Mouse (Mus musculus): ENCODE data around the gene Dab2ip. TPM values are rescaled to one million over a fixed set of nuclear protein-coding genes. Genes with fewer than 3 reads are reported as not detected.

The Dab2ip gene
- polyA plus RNA-seq, 1 experiment from 2014 or later, result 44.8 TPM

DNA sequence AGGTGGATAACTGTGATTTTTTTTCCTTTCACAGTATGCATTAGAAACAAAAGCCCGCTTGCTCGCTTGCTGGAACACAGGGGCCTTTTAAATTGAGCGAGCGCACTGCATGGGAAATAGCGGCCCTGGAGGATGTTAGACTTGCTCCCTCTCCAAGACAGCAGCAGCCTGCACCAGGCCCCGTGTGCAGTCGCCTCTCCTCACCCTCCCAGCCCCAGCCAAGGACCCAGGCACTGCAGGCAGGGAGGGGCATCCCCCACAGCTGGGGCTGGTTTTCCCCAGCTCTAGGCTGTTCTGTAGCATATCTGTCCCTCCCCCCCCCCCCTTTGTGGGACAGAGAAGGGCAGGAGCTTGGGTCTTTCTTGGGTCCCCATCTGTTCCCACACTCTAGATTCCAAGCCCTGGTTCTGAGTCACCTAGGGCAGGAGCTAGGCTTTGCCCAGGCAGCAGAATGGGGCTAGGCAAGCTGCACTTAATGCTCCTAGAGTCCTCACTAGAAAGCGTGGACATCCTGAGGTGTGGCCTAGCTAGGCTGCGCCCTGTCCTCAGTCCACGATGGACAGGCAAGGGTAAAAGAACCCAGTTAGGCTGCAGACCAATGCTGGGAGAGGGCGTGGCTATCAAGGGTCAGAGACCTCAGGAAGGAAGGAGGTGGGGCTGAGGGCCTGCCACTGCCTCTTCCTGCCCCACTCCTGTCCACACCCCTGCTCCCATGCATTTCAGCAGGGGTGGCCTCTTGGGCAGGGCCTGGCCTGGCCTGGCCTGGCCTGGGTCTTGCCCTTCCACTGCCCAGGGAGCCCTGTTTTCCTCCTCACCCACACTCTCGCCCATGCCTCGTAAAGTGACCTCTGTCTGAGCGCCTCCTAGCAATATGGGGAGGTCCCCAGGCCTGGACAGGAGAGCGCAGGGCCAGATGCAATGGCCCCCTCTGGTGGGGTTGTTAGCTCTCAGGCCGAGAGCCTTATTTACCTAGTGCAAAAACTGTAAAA is 171.3 kb downstream of the Dab2ip start:
- Histone ChIP-seq H3K27ac (ENCODE audit: low read length) (0 out of 2 replicates have a peak overlapping the region, but pooled peaks have one; percentile 33), H3K36me3 (ENCODE audit: control insufficient read depth, insufficient read depth, low read length) (peaks cover 49% of the 10 kb centered on the region), H3K27me3 (ENCODE audit: control insufficient read depth, insufficient read depth, low read length) (no peaks in the 10 kb centered on the region), H3K4me2 (replicated peaks; ENCODE audit: low read depth, low read length) (no peak overlapping the region), H3K9me3 (ENCODE audit: control insufficient read depth, low read depth, low read length) (no peaks in the 10 kb centered on the region), H3K4me1 (ENCODE audit: control insufficient read depth, insufficient read depth, low read length) (0 out of 2 replicates have a peak, but pooled peaks cover 14% of the 10 kb centered on the region), H3K9ac (replicated peaks; ENCODE audit: low read depth, low read length) (no peak overlapping the region), H3K4me3 (ENCODE audit: low read depth, low read length) (no peak overlapping the region)
- 41% methylated on average over 16 of the region's 16 CpGs for WGBS
- ATAC-seq (ENCODE audit: insufficient number of reproducible peaks, insufficient read depth, low FRiP score, low read depth), result peak; percentile 62

- no peak overlapping the region for H3K4me3 ChIP-seq (ENCODE audit: low read depth, low read length)
- H3K27ac ChIP-seq (ENCODE audit: low read length), result no peak overlapping the region
- H3K4me2 ChIP-seq (replicated peaks; ENCODE audit: low read depth, low read length), result no peak overlapping the region
- no peaks in the 10 kb centered on the region for H3K9me3 ChIP-seq (ENCODE audit: control insufficient read depth, low read depth, low read length)
- H3K36me3 ChIP-seq (ENCODE audit: control insufficient read depth, insufficient read depth, low read length), result peaks cover 36% of the 10 kb centered on the region
- 54% methylated on average over 18 of the region's 18 CpGs for WGBS
- 0 out of 2 replicates have a peak, but pooled peaks cover 14% of the 10 kb centered on the region for H3K4me1 ChIP-seq (ENCODE audit: control insufficient read depth, insufficient read depth, low read length)
- ATAC-seq (ENCODE audit: insufficient number of reproducible peaks, insufficient read depth, low FRiP score, low read depth), result no peak
- H3K9ac ChIP-seq (replicated peaks; ENCODE audit: low read depth, low read length), result no peak overlapping the region
- H3K27me3 ChIP-seq (ENCODE audit: control insufficient read depth, insufficient read depth, low read length), result no peaks in the 10 kb centered on the region
Measured at GRCm38 (mm10) chr2:35731671-35732449, 173.8 kb downstream of the Dab2ip start.

- 97% methylated on average over 2 of the region's 2 CpGs for WGBS
- H3K27ac ChIP-seq (ENCODE audit: low read length), result no peak overlapping the region
- H3K36me3 ChIP-seq (ENCODE audit: control insufficient read depth, insufficient read depth, low read length), result peaks cover 7% of the 10 kb centered on the region
- H3K9me3 ChIP-seq (ENCODE audit: control insufficient read depth, low read depth, low read length), result no peaks in the 10 kb centered on the region
- H3K4me2 ChIP-seq (replicated peaks; ENCODE audit: low read depth, low read length), result no peak overlapping the region
- H3K9ac ChIP-seq (replicated peaks; ENCODE audit: low read depth, low read length), result no peak overlapping the region
- ATAC-seq (ENCODE audit: insufficient number of reproducible peaks, insufficient read depth, low FRiP score, low read depth), result no peak
- 0 out of 2 replicates have a peak, but pooled peaks cover 16% of the 10 kb centered on the region for H3K4me1 ChIP-seq (ENCODE audit: control insufficient read depth, insufficient read depth, low read length)
- H3K4me3 ChIP-seq (ENCODE audit: low read depth, low read length), result no peak overlapping the region
- H3K27me3 ChIP-seq (ENCODE audit: control insufficient read depth, insufficient read depth, low read length), result no peaks in the 10 kb centered on the region
Measured at GRCm38 (mm10) chr2:35735001-35735400, 176.9 kb downstream of the Dab2ip start.

DNA sequence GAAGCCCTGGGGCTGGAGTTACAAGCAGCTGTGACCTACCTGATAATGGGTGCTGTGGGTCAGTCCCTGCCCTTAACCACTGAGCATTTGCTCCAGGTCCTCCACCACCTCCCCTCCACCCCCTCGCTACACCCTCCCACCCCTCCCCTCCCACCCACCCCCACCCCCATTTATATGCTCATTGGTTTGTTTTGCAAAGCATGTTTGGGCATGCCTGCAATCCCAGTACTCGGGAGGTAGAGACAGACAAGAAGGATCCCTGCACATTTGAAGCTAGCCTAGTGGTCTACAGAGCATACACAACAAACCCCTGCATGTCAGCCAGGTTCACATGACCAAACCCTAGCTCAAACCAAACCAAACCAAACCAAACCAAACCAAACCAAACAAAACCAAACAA is 178.0 kb downstream of the Dab2ip start:
- no peak for ATAC-seq (ENCODE audit: insufficient number of reproducible peaks, insufficient read depth, low FRiP score, low read depth)
- Histone ChIP-seq H3K9me3 (ENCODE audit: control insufficient read depth, low read depth, low read length) (no peaks in the 10 kb centered on the region), H3K4me2 (replicated peaks; ENCODE audit: low read depth, low read length) (no peak overlapping the region), H3K4me3 (ENCODE audit: low read depth, low read length) (no peak overlapping the region), H3K36me3 (ENCODE audit: control insufficient read depth, insufficient read depth, low read length) (peaks cover 3% of the 10 kb centered on the region; the same call in 1 of the 2 replicates), H3K27me3 (ENCODE audit: control insufficient read depth, insufficient read depth, low read length) (no peaks in the 10 kb centered on the region), H3K4me1 (ENCODE audit: control insufficient read depth, insufficient read depth, low read length) (0 out of 2 replicates have a peak, but pooled peaks cover 18% of the 10 kb centered on the region), H3K9ac (replicated peaks; ENCODE audit: low read depth, low read length) (no peak overlapping the region), H3K27ac (ENCODE audit: low read length) (no peak overlapping the region)
- 79% methylated on average over 2 of the region's 2 CpGs for WGBS

GRCm38 (mm10) chr2:35737467-35738027 is 179.5 kb downstream of the Dab2ip start:
- Histone ChIP-seq H3K4me3 (ENCODE audit: low read depth, low read length) (no peak overlapping the region), H3K36me3 (ENCODE audit: control insufficient read depth, insufficient read depth, low read length) (no peaks in the 10 kb centered on the region), H3K27ac (ENCODE audit: low read length) (no peak overlapping the region), H3K9me3 (ENCODE audit: control insufficient read depth, low read depth, low read length) (no peaks in the 10 kb centered on the region), H3K27me3 (ENCODE audit: control insufficient read depth, insufficient read depth, low read length) (no peaks in the 10 kb centered on the region), H3K4me1 (ENCODE audit: control insufficient read depth, insufficient read depth, low read length) (0 out of 2 replicates have a peak, but pooled peaks cover 14% of the 10 kb centered on the region), H3K4me2 (replicated peaks; ENCODE audit: low read depth, low read length) (no peak overlapping the region), H3K9ac (replicated peaks; ENCODE audit: low read depth, low read length) (no peak overlapping the region)
- ATAC-seq (ENCODE audit: insufficient number of reproducible peaks, insufficient read depth, low FRiP score, low read depth), result no peak
- 63% methylated on average over 7 of the region's 7 CpGs for WGBS

DNA sequence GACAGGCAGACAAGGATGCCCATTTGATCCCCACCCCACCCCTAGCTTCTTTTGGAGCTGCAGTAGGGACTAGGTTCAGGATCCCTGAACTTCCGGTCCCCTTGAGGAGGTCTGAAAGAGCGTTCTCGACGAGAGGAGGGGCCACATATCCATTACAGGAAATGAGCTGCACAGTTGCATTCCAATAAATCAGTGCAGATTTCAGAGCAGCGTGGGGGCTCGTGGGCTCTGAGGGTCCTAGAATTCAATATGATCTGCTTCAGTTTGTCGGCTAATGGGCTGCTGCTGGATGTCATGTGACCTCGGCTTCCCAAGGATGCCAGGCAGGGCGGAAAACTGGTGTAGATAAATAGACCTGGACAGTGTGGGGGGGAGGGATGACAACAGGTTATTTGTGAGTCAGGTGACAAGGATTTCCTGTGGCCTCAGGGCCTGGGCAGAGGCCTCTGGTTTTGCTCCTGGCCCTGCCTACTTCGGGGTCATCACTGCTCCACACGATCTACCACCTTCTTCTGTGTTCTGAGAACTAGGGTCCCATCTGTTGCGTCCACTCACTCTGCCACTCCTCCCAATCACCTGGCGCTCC is 181.7 kb downstream of the Dab2ip start:
- Histone ChIP-seq H3K4me1 (ENCODE audit: control insufficient read depth, insufficient read depth, low read length) (0 out of 2 replicates have a peak, but pooled peaks cover 14% of the 10 kb centered on the region), H3K9ac (replicated peaks; ENCODE audit: low read depth, low read length) (no peak overlapping the region), H3K4me2 (replicated peaks; ENCODE audit: low read depth, low read length) (no peak overlapping the region), H3K36me3 (ENCODE audit: control insufficient read depth, insufficient read depth, low read length) (no peaks in the 10 kb centered on the region), H3K27ac (ENCODE audit: low read length) (no peak overlapping the region), H3K9me3 (ENCODE audit: control insufficient read depth, low read depth, low read length) (no peaks in the 10 kb centered on the region), H3K27me3 (ENCODE audit: control insufficient read depth, insufficient read depth, low read length) (no peaks in the 10 kb centered on the region), H3K4me3 (ENCODE audit: low read depth, low read length) (no peak overlapping the region)
- 42% methylated on average over 13 of the region's 13 CpGs for WGBS
- ATAC-seq (ENCODE audit: insufficient number of reproducible peaks, insufficient read depth, low FRiP score, low read depth), result no peak

- ATAC-seq (ENCODE audit: insufficient number of reproducible peaks, insufficient read depth, low FRiP score, low read depth), result no peak
- H3K9me3 ChIP-seq (ENCODE audit: control insufficient read depth, low read depth, low read length), result no peaks in the 10 kb centered on the region
- H3K27ac ChIP-seq (ENCODE audit: low read length), result no peak overlapping the region
- no peak overlapping the region for H3K9ac ChIP-seq (replicated peaks; ENCODE audit: low read depth, low read length)
- H3K4me2 ChIP-seq (replicated peaks; ENCODE audit: low read depth, low read length), result no peak overlapping the region
- 0 out of 2 replicates have a peak, but pooled peaks cover 7% of the 10 kb centered on the region for H3K4me1 ChIP-seq (ENCODE audit: control insufficient read depth, insufficient read depth, low read length)
- H3K36me3 ChIP-seq (ENCODE audit: control insufficient read depth, insufficient read depth, low read length), result no peaks in the 10 kb centered on the region
- no peak overlapping the region for H3K4me3 ChIP-seq (ENCODE audit: low read depth, low read length)
- H3K27me3 ChIP-seq (ENCODE audit: control insufficient read depth, insufficient read depth, low read length), result no peaks in the 10 kb centered on the region
- WGBS, result 86% methylated on average over 10 of the region's 10 CpGs
Measured at GRCm38 (mm10) chr2:35745876-35746275, 187.8 kb downstream of the Dab2ip start.

DNA sequence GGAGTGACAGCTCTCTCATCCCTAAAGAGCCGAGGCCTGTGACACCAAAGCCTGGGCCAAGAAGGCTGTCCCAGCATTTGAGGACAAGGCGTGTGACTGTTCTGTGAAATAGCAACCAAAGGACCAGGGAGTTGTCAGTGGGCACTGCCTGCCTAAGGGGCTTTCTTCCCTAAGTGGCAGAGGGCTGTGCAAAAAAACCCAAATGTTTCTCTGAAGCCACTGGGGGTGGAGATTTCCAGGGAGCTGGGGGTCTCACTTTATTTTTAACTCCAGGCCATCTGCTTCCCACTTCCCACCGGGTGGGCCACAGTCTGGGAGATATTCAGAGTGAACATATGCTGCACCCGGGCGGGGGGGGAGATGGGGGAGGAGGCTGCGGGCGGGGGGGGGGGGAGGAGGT is 188.6 kb downstream of the Dab2ip start:
- no peak overlapping the region for H3K4me3 ChIP-seq (ENCODE audit: low read depth, low read length)
- 45% methylated on average over 5 of the region's 7 CpGs for WGBS
- H3K9me3 ChIP-seq (ENCODE audit: control insufficient read depth, low read depth, low read length), result no peaks in the 10 kb centered on the region
- H3K27me3 ChIP-seq (ENCODE audit: control insufficient read depth, insufficient read depth, low read length), result no peaks in the 10 kb centered on the region
- H3K27ac ChIP-seq (ENCODE audit: low read length), result no peak overlapping the region
- H3K4me1 ChIP-seq (ENCODE audit: control insufficient read depth, insufficient read depth, low read length), result 0 out of 2 replicates have a peak, but pooled peaks cover 7% of the 10 kb centered on the region
- H3K9ac ChIP-seq (replicated peaks; ENCODE audit: low read depth, low read length), result no peak overlapping the region
- no peak overlapping the region for H3K4me2 ChIP-seq (replicated peaks; ENCODE audit: low read depth, low read length)
- H3K36me3 ChIP-seq (ENCODE audit: control insufficient read depth, insufficient read depth, low read length), result no peaks in the 10 kb centered on the region
- no peak for ATAC-seq (ENCODE audit: insufficient number of reproducible peaks, insufficient read depth, low FRiP score, low read depth)

Measured in stomach, embryonic 14.5 days (tissue).